Mouse (Mus musculus): ENCODE data around the gene Nrxn1. TPM values are rescaled to one million over a fixed set of nuclear protein-coding genes. Genes with fewer than 3 reads are reported as not detected.

The Nrxn1 gene
- polyA plus RNA-seq, 1 experiment from 2014 or later: 6.1 TPM

DNA sequence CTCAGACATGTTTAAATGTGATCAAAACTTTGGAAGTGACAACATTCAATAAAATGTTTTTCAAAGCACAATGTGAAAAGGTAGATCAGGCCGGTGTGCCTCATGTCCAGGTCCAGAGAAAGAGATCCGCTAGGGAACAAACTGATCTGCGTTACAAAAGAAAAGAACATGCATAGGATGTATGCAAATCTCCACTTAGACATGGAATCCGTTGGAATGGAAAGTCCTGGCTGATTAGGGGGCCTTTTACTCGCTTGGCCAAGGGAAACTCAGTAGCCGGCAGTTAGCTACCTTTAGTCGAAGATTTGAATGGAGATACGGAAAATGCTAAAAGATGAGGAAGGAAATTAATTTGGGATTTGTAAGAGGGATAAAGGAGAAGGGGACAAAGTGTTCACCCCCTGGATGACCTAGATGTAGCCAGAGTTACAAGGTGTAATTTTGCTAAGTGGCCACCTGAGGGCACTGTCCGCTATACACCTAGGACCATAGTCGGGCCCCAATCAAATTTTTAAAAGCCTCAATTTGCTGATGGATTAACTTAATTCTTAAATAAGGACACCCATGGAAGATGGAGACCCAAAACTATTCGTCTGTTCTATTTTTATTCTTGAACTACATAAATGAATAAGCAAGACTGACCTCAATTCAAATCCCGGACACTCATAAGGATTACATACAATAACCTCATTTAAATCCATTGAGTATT lies 508.9 kb downstream of the Nrxn1 start:
- Histone ChIP-seq H3K27ac (ENCODE audit: low read length) (no peak overlapping the region), H3K36me3 (ENCODE audit: control insufficient read depth, insufficient read depth, low read length) (no peaks in the 10 kb centered on the region), H3K4me3 (ENCODE audit: low read depth, low read length) (no peak overlapping the region), H3K9ac (replicated peaks; ENCODE audit: low read depth, low read length) (no peak overlapping the region), H3K4me2 (replicated peaks; ENCODE audit: low read depth, low read length) (no peak overlapping the region), H3K9me3 (ENCODE audit: control insufficient read depth, low read depth, low read length) (no peaks in the 10 kb centered on the region), H3K4me1 (ENCODE audit: control insufficient read depth, insufficient read depth, low read length) (0 out of 2 replicates have a peak, but pooled peaks cover 2% of the 10 kb centered on the region), H3K27me3 (ENCODE audit: control insufficient read depth, insufficient read depth, low read length) (no peaks in the 10 kb centered on the region)
- WGBS: 57% methylated on average over 12 of the region's 12 CpGs
- no peak for ATAC-seq (ENCODE audit: insufficient number of reproducible peaks, insufficient read depth, low FRiP score, low read depth)

DNA sequence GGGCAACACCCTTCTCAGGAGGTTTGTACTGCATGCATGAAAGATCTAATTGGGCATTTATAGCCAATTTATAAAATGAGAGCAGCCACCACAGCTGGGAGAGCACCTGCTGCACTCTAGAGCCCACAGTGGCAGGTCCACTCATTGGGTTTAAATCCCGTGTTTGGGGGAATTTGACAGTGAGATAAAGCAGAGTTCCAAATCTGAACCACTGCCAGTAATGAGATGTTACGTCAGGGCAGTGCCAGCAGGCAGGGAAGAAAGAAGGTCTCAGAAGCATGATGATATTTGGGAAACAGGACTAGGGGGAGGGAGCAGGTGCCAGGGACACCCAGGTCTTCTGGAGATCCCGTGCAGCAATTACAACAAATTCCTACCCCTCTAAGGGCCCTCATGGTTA lies 509.7 kb downstream of the Nrxn1 start:
- Histone ChIP-seq H3K9ac (replicated peaks; ENCODE audit: low read depth, low read length) (no peak overlapping the region), H3K36me3 (ENCODE audit: control insufficient read depth, insufficient read depth, low read length) (no peaks in the 10 kb centered on the region), H3K4me2 (replicated peaks; ENCODE audit: low read depth, low read length) (no peak overlapping the region), H3K4me1 (ENCODE audit: control insufficient read depth, insufficient read depth, low read length) (0 out of 2 replicates have a peak, but pooled peaks cover 2% of the 10 kb centered on the region), H3K9me3 (ENCODE audit: control insufficient read depth, low read depth, low read length) (no peaks in the 10 kb centered on the region), H3K4me3 (ENCODE audit: low read depth, low read length) (no peak overlapping the region), H3K27me3 (ENCODE audit: control insufficient read depth, insufficient read depth, low read length) (no peaks in the 10 kb centered on the region), H3K27ac (ENCODE audit: low read length) (no peak overlapping the region)
- 45% methylated on average over 3 of the region's 3 CpGs for WGBS
- no peak for ATAC-seq (ENCODE audit: insufficient number of reproducible peaks, insufficient read depth, low FRiP score, low read depth)

DNA sequence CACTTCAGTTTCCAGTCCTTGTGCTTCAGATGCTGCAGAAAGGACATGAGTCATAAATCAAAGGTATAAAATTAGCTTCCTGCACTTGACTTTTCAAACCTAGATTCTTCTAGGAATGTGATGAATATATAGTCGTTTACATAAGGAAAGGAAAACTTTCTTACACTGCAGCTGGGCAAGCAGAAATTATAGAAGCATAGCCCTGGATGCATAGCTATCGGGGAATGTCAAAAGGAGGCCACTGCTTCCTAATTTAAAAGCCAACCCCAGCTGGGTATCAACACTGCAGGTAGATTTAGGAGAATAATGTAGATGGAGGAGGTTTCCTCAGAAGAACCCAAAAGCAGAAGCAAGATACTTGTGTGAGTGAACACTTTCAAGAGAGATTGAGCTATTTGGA lies 523.0 kb downstream of the Nrxn1 start:
- no peak overlapping the region for H3K4me3 ChIP-seq (ENCODE audit: low read depth, low read length)
- H3K27ac ChIP-seq (ENCODE audit: low read length): no peak overlapping the region
- H3K9ac ChIP-seq (replicated peaks; ENCODE audit: low read depth, low read length): no peak overlapping the region
- H3K9me3 ChIP-seq (ENCODE audit: control insufficient read depth, low read depth, low read length): no peaks in the 10 kb centered on the region
- no peaks in the 10 kb centered on the region for H3K36me3 ChIP-seq (ENCODE audit: control insufficient read depth, insufficient read depth, low read length)
- WGBS: 42% methylated on average over 2 of the region's 2 CpGs
- no peak overlapping the region for H3K4me2 ChIP-seq (replicated peaks; ENCODE audit: low read depth, low read length)
- H3K27me3 ChIP-seq (ENCODE audit: control insufficient read depth, insufficient read depth, low read length): no peaks in the 10 kb centered on the region
- ATAC-seq (ENCODE audit: insufficient number of reproducible peaks, insufficient read depth, low FRiP score, low read depth): no peak
- H3K4me1 ChIP-seq (ENCODE audit: control insufficient read depth, insufficient read depth, low read length): no peaks in the 10 kb centered on the region

DNA sequence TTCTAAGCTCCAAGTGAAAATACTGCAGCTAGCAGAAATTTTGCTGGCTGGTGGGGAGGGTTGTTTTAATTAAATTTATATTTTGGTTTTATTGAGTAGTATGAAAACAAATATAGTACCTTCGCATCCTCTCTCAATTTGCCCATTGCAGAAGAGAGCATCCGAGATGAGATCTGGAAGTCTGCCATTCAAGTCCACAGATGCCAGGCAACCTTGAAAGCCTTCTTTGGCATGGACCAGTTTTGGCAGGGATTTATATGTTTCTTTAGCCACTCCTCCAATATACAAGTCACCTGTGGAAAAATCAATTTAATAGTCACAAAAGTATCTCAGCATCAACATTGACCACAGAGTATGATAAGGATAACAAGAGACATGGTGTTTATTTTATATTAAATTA lies 527.7 kb downstream of the Nrxn1 start:
- Histone ChIP-seq H3K4me2 (replicated peaks; ENCODE audit: low read depth, low read length) (no peak overlapping the region), H3K9ac (replicated peaks; ENCODE audit: low read depth, low read length) (no peak overlapping the region), H3K27me3 (ENCODE audit: control insufficient read depth, insufficient read depth, low read length) (no peaks in the 10 kb centered on the region), H3K36me3 (ENCODE audit: control insufficient read depth, insufficient read depth, low read length) (no peaks in the 10 kb centered on the region), H3K9me3 (ENCODE audit: control insufficient read depth, low read depth, low read length) (no peaks in the 10 kb centered on the region), H3K4me3 (ENCODE audit: low read depth, low read length) (no peak overlapping the region), H3K27ac (ENCODE audit: low read length) (no peak overlapping the region), H3K4me1 (ENCODE audit: control insufficient read depth, insufficient read depth, low read length) (no peaks in the 10 kb centered on the region)
- no peak for ATAC-seq (ENCODE audit: insufficient number of reproducible peaks, insufficient read depth, low FRiP score, low read depth)
- 93% methylated on average over 2 of the region's 2 CpGs for WGBS

DNA sequence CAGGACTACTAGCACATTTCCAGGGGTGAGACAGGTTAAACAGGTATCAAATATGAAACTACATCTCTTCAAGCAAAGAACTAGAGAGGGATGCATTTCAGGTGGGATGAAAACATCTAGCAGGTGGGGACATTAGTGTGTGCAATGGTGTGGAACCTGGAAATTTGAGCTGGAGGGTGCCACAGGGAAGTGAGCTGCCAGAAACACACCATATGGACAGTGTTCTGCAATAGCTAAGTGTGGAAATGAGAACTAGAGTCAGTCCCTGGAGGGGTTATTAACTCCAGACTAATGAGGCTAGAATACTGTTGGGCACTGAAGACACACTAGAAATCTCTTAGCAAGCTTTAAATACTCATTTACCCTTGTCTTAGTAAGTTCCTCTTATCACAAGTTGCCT lies 536.5 kb downstream of the Nrxn1 start:
- Histone ChIP-seq H3K27ac (ENCODE audit: low read length) (no peak overlapping the region), H3K4me3 (ENCODE audit: low read depth, low read length) (no peak overlapping the region), H3K4me2 (replicated peaks; ENCODE audit: low read depth, low read length) (no peak overlapping the region), H3K4me1 (ENCODE audit: control insufficient read depth, insufficient read depth, low read length) (no peaks in the 10 kb centered on the region), H3K27me3 (ENCODE audit: control insufficient read depth, insufficient read depth, low read length) (no peaks in the 10 kb centered on the region), H3K9me3 (ENCODE audit: control insufficient read depth, low read depth, low read length) (no peaks in the 10 kb centered on the region), H3K9ac (replicated peaks; ENCODE audit: low read depth, low read length) (no peak overlapping the region), H3K36me3 (ENCODE audit: control insufficient read depth, insufficient read depth, low read length) (no peaks in the 10 kb centered on the region)
- ATAC-seq (ENCODE audit: insufficient number of reproducible peaks, insufficient read depth, low FRiP score, low read depth): no peak

DNA sequence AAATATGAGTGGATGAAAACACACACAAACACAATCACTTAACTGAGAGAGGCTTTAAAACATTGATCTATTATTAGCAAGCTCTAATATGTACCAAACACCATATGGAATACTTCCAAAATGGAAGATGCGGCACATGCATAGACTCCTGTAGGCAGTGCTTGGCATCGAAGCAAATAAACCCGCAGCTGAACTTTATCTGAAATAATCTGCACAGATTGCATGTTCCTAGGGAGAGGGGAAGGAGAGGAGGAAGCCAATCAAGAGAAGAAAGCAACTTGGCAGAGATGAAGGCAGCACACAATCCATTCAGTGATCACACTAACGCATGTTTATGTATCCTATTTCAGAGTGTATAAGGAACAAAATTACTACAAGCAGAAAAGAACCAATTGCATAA lies 542.5 kb downstream of the Nrxn1 start:
- H3K27ac ChIP-seq (ENCODE audit: low read length): no peak overlapping the region
- no peak overlapping the region for H3K9ac ChIP-seq (replicated peaks; ENCODE audit: low read depth, low read length)
- no peaks in the 10 kb centered on the region for H3K27me3 ChIP-seq (ENCODE audit: control insufficient read depth, insufficient read depth, low read length)
- no peak overlapping the region for H3K4me3 ChIP-seq (ENCODE audit: low read depth, low read length)
- no peaks in the 10 kb centered on the region for H3K9me3 ChIP-seq (ENCODE audit: control insufficient read depth, low read depth, low read length)
- H3K36me3 ChIP-seq (ENCODE audit: control insufficient read depth, insufficient read depth, low read length): no peaks in the 10 kb centered on the region
- no peak overlapping the region for H3K4me2 ChIP-seq (replicated peaks; ENCODE audit: low read depth, low read length)
- 74% methylated on average over 4 of the region's 4 CpGs for WGBS
- H3K4me1 ChIP-seq (ENCODE audit: control insufficient read depth, insufficient read depth, low read length): no peaks in the 10 kb centered on the region
- ATAC-seq (ENCODE audit: insufficient number of reproducible peaks, insufficient read depth, low FRiP score, low read depth): no peak

DNA sequence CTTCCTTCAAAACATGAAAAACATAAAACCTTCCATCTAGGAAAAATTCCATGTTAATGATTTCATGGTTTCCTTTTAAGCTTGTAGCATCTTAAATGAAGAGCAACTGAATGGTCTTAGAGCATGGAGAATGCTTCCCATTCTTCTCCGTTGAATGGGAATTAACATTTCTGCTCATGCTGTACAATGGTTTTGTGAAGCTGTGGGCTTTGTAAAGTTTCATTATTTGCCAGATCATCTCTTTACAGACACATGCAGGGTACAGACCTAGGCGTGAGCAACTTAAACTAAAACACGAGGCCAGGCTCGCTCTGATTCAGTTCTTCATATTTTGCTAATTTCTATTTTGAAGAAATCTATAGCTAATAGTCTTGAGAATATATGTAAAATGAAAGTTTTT lies 546.1 kb downstream of the Nrxn1 start:
- H3K9me3 ChIP-seq (ENCODE audit: control insufficient read depth, low read depth, low read length): no peaks in the 10 kb centered on the region
- no peaks in the 10 kb centered on the region for H3K27me3 ChIP-seq (ENCODE audit: control insufficient read depth, insufficient read depth, low read length)
- no peak for ATAC-seq (ENCODE audit: insufficient number of reproducible peaks, insufficient read depth, low FRiP score, low read depth)
- H3K9ac ChIP-seq (replicated peaks; ENCODE audit: low read depth, low read length): no peak overlapping the region
- H3K4me3 ChIP-seq (ENCODE audit: low read depth, low read length): no peak overlapping the region
- no peak overlapping the region for H3K27ac ChIP-seq (ENCODE audit: low read length)
- no peaks in the 10 kb centered on the region for H3K36me3 ChIP-seq (ENCODE audit: control insufficient read depth, insufficient read depth, low read length)
- H3K4me2 ChIP-seq (replicated peaks; ENCODE audit: low read depth, low read length): no peak overlapping the region
- no peaks in the 10 kb centered on the region for H3K4me1 ChIP-seq (ENCODE audit: control insufficient read depth, insufficient read depth, low read length)
- 86% methylated on average over 4 of the region's 4 CpGs for WGBS

DNA sequence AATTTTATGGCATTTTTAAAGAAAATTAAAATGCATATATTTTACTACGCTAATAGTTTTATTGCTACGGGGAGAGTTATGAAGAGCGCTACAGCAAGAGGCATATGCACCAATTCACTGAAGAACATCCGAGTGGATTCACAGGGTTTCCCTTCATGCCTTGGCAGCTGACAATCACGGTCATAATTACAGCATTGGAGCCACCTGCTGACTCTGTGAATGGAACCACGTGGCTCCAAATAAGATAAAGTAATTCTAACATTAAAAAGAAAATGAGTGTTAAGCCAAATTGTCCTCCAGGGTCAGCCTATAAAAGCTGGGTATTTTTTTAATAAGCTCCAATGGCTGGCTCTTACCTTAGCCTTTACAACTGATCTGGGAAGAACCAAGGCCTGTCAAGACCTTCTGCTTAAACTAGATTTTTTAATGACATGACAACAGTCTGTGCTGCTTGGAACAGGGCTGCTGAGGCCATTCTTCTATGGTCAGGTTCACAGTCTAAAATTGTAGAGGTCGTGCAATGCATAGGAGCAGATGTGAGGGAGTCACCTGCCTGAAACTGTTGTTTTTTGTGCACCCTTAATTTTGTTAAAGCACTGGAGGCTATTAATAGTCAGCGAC lies 548.1 kb downstream of the Nrxn1 start:
- Histone ChIP-seq H3K4me1 (ENCODE audit: control insufficient read depth, insufficient read depth, low read length) (no peaks in the 10 kb centered on the region), H3K9ac (replicated peaks; ENCODE audit: low read depth, low read length) (no peak overlapping the region), H3K27me3 (ENCODE audit: control insufficient read depth, insufficient read depth, low read length) (no peaks in the 10 kb centered on the region), H3K4me2 (replicated peaks; ENCODE audit: low read depth, low read length) (no peak overlapping the region), H3K36me3 (ENCODE audit: control insufficient read depth, insufficient read depth, low read length) (no peaks in the 10 kb centered on the region), H3K9me3 (ENCODE audit: control insufficient read depth, low read depth, low read length) (no peaks in the 10 kb centered on the region), H3K27ac (ENCODE audit: low read length) (no peak overlapping the region), H3K4me3 (ENCODE audit: low read depth, low read length) (no peak overlapping the region)
- 78% methylated on average over 8 of the region's 8 CpGs for WGBS
- no peak for ATAC-seq (ENCODE audit: insufficient number of reproducible peaks, insufficient read depth, low FRiP score, low read depth)

All from stomach, embryonic 14.5 days (tissue).